Mouse (Mus musculus) midbrain, embryonic 16.5 days (tissue): Measurements from ENCODE around the gene Gm42742. TPM values are rescaled to one million over a fixed set of nuclear protein-coding genes. Genes with fewer than 3 reads are reported as not detected.

ENCODE experiments used
- ATAC-seq: fragments of 200-750 bp; cut with Nextera tagmentation; 2 replicates; pipeline ENCODE4 v1.8.0; 2017; ENCODE audit warnings: moderate TSS enrichment
- H3K27ac ChIP-seq: fragments of 300-500 bp; sonication (generic); 2 replicates; pipeline ENCODE4 v1.5.1; 2014; ENCODE audit warnings: mild to moderate bottlenecking, low read length, mixed read lengths
- H3K27me3 ChIP-seq: fragments of 300-500 bp; sonication (generic); 2 replicates; pipeline ENCODE4 v1.6.1; 2014; ENCODE audit warnings: low read depth, low read length, mixed read lengths; ENCODE audit not compliant: control insufficient read depth, insufficient read depth
- H3K36me3 ChIP-seq: fragments of 300-500 bp; sonication (generic); 2 replicates; pipeline ENCODE4 v1.6.1; 2014; ENCODE audit warnings: mild to moderate bottlenecking, low read length, moderate library complexity, mixed read lengths; ENCODE audit not compliant: control insufficient read depth, insufficient read depth
- H3K4me1 ChIP-seq: fragments of 300-500 bp; sonication (generic); 2 replicates; pipeline ENCODE4 v1.6.1; 2014; ENCODE audit warnings: mild to moderate bottlenecking, low read length, mixed read lengths; ENCODE audit not compliant: control insufficient read depth, insufficient read depth
- H3K4me2 ChIP-seq: fragments of 300-500 bp; sonication (generic); 2 replicates; pipeline ENCODE4 v1.6.1; 2014; ENCODE audit warnings: mild to moderate bottlenecking, low read length, mixed read lengths
- H3K4me3 ChIP-seq: fragments of 300-500 bp; sonication (generic); 2 replicates; pipeline ENCODE4 v1.5.1; 2014; ENCODE audit warnings: low read depth, mild to moderate bottlenecking, low read length, moderate library complexity, mixed read lengths
- H3K9ac ChIP-seq: fragments of 300-500 bp; sonication (generic); 2 replicates; pipeline ENCODE4 v1.6.1; 2014; ENCODE audit warnings: low read depth, low read length, mixed read lengths
- H3K9me3 ChIP-seq: fragments of 300-500 bp; sonication (generic); replicated peaks from 2 replicates; pipeline ENCODE4 v1.6.1; 2014; ENCODE audit warnings: mild to moderate bottlenecking, low read length, mixed read lengths; ENCODE audit not compliant: control insufficient read depth, poor library complexity, severe bottlenecking
- whole genome bisulfite sequencing: fragments of 180-500 bp; shearing (Covaris S2); extraction: QIAGEN DNeasy Blood & Tissue Kit; methylation state at CpG from one replicate; pipeline ENCODE4 v1.1.7; 2014; 5-methylcytosine and 5-hydroxymethylcytosine counted together
- polyA plus RNA-seq: library from polyadenylated mRNA; unstranded; fragments of >200 nt; fragmentation: Nextera tagmentation; extraction: Ambion mirVana; gene quantifications from 2 replicates; pipeline ENCODE4 v1.2.1, GENCODE M21; 2015

Gene Gm42742
- polyA plus RNA-seq, 1 experiment from 2014 or later: 61.5 TPM

- no peaks in the 10 kb centered on the region for H3K27me3 ChIP-seq
- no peaks in the 10 kb centered on the region for H3K4me1 ChIP-seq
- H3K36me3 ChIP-seq: no peaks in the 10 kb centered on the region
- 77% methylated on average over 4 of the region's 4 CpGs for WGBS
- no peaks in the 10 kb centered on the region for H3K9me3 ChIP-seq
- H3K4me3 ChIP-seq: no peak overlapping the region
- no peak overlapping the region for H3K9ac ChIP-seq
- no peak overlapping the region for H3K4me2 ChIP-seq
- ATAC-seq: no peak
- no peak overlapping the region for H3K27ac ChIP-seq
Observed at GRCm38 (mm10) chr7:126996449-126996848, 24.4 kb downstream of the Gm42742 start.

DNA sequence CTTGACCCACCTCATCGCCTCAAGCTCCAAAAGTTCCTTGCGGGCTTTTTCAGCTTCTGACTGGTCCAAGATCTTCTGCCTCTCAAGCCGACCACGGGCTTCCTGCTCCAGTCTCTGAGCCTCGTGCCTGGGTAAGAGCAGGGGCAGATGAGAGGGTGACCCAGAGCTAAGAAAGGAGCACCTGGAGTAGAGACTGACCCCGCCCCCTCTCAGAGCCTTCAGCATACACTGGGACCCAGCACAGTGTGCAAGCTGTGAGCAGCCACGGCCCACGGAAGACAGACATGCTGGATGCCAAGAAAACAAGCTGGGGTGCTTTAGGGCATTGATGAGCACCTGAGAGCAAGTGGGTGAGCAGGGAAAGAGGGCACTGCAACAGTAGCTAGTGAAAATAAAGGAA is 32.1 kb downstream of the Gm42742 start:
- Histone ChIP-seq H3K9ac (no peak overlapping the region), H3K9me3 (no peaks in the 10 kb centered on the region), H3K4me1 (no peaks in the 10 kb centered on the region), H3K27ac (no peak overlapping the region), H3K4me3 (no peak overlapping the region), H3K36me3 (no peaks in the 10 kb centered on the region), H3K4me2 (no peak overlapping the region), H3K27me3 (no peaks in the 10 kb centered on the region)
- 73% methylated on average over 8 of the region's 8 CpGs for WGBS
- ATAC-seq: no peak

DNA sequence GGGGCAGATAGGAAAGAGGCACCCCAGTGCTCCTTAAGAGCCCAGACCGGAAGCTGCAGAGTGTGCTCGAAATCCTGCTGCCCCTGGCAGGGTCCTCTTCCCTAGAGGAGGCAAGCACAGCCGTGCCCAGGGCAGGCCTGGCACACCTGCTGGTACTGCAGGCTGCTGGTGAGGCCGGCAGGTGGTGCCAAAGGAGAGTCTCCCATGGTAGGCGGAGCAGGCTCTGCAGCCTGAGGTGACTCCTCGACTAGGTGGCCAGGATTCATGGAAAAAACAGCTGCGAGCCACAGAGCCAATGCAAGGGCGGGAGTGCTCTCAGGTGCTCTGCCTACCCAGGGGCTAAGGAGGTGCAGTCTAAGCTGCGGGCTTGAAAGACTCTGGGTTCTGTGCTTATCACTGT is 34.6 kb downstream of the Gm42742 start:
- H3K9ac ChIP-seq: no peak overlapping the region
- no peaks in the 10 kb centered on the region for H3K4me1 ChIP-seq
- H3K9me3 ChIP-seq: no peaks in the 10 kb centered on the region
- H3K4me2 ChIP-seq: no peak overlapping the region
- no peaks in the 10 kb centered on the region for H3K36me3 ChIP-seq
- 48% methylated on average over 9 of the region's 9 CpGs for WGBS
- H3K4me3 ChIP-seq: no peak overlapping the region
- no peak for ATAC-seq
- H3K27me3 ChIP-seq: no peaks in the 10 kb centered on the region
- H3K27ac ChIP-seq: no peak overlapping the region

GRCm38 (mm10) chr7:126984667-126985444 is 36.0 kb downstream of the Gm42742 start:
- 60% methylated on average over 10 of the region's 10 CpGs for WGBS
- Histone ChIP-seq H3K9ac (no peak overlapping the region), H3K27ac (no peak overlapping the region), H3K4me1 (no peaks in the 10 kb centered on the region), H3K27me3 (no peaks in the 10 kb centered on the region), H3K4me2 (no peak overlapping the region), H3K9me3 (no peaks in the 10 kb centered on the region), H3K4me3 (no peak overlapping the region), H3K36me3 (peaks cover 7% of the 10 kb centered on the region; the same call in 1 of the 2 replicates)
- ATAC-seq: no peak

GRCm38 (mm10) chr7:126983113-126983512 is 37.8 kb downstream of the Gm42742 start:
- no peaks in the 10 kb centered on the region for H3K4me1 ChIP-seq
- no peak overlapping the region for H3K4me2 ChIP-seq
- peaks cover 14% of the 10 kb centered on the region for H3K36me3 ChIP-seq
- no peaks in the 10 kb centered on the region for H3K9me3 ChIP-seq
- 81% methylated on average over 7 of the region's 7 CpGs for WGBS
- no peak for ATAC-seq
- H3K9ac ChIP-seq: no peak overlapping the region
- no peak overlapping the region for H3K27ac ChIP-seq
- H3K27me3 ChIP-seq: no peaks in the 10 kb centered on the region
- H3K4me3 ChIP-seq: no peak overlapping the region

DNA sequence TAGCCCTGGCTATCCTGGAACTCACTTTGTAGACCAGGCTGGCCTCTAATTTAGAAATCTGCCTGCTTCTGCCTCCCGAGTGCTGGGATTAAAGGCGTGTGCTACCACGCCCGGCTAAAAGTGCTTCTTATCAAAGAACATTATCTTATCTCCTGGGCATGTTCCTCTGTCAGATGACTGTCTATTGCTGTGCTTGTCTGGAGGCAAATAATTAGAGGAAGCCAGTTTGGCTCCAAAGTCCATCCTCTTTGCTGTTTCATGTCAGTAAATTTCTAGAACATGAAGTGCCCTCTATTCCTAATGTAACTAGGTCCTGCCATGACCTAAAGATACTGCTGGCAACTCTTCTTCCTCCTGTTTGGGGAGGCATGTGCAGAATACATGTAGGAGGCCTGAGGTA is 38.8 kb downstream of the Gm42742 start:
- H3K9ac ChIP-seq: no peak overlapping the region
- no peaks in the 10 kb centered on the region for H3K9me3 ChIP-seq
- H3K4me2 ChIP-seq: no peak overlapping the region
- H3K4me1 ChIP-seq: peaks cover 5% of the 10 kb centered on the region
- no peaks in the 10 kb centered on the region for H3K27me3 ChIP-seq
- 93% methylated on average over 4 of the region's 4 CpGs for WGBS
- no peak for ATAC-seq
- peaks cover 14% of the 10 kb centered on the region for H3K36me3 ChIP-seq
- no peak overlapping the region for H3K27ac ChIP-seq
- H3K4me3 ChIP-seq: no peak overlapping the region

- Histone ChIP-seq H3K9ac (no peak overlapping the region), H3K4me3 (no peak overlapping the region), H3K4me2 (no peak overlapping the region), H3K4me1 (peaks cover 7% of the 10 kb centered on the region), H3K36me3 (peaks cover 14% of the 10 kb centered on the region), H3K27ac (no peak overlapping the region), H3K27me3 (no peaks in the 10 kb centered on the region), H3K9me3 (no peaks in the 10 kb centered on the region)
- 87% methylated on average over 2 of the region's 2 CpGs for WGBS
- no peak for ATAC-seq
Observed at GRCm38 (mm10) chr7:126981601-126982000, 39.3 kb downstream of the Gm42742 start.

GRCm38 (mm10) chr7:126978841-126979240 is 42.1 kb downstream of the Gm42742 start:
- Histone ChIP-seq H3K36me3 (peaks cover 14% of the 10 kb centered on the region), H3K27me3 (no peaks in the 10 kb centered on the region), H3K27ac (no peak overlapping the region), H3K4me3 (no peak overlapping the region), H3K9me3 (no peaks in the 10 kb centered on the region), H3K4me2 (no peak overlapping the region), H3K4me1 (peaks cover 10% of the 10 kb centered on the region), H3K9ac (no peak overlapping the region)
- 95% methylated on average over 6 of the region's 6 CpGs for WGBS
- ATAC-seq: no peak

DNA sequence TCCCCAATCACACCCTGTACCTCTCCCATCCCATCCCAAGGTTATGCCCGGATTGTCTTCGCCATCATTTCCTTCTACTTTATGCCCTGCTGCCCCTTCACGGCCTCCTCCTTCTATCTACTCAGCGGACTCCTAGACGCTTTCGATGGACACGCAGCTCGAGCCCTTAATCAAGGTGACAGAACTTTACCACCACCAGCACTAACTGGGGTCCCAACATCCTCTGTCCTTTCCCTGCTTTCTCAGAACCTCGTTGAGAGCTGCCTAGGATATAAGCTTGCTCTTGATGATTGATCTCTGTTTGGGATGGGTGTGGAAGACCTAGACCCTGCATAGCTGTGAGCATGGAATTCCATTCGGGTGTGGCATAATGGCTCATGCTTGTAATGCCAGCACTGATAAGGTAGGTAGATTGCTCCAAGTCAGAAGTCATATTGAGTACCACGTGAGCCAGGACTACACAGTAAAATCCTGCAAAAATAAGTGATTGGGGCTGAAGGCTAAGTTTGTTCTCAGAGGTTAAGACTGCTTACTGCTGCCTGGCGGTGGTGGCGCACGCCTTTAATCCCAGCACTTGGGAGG is 43.9 kb downstream of the Gm42742 start:
- H3K27me3 ChIP-seq: no peaks in the 10 kb centered on the region
- WGBS: 26% methylated on average over 14 of the region's 14 CpGs
- peak overlapping the region; percentile 95 for H3K9ac ChIP-seq
- H3K27ac ChIP-seq: peak overlapping the region; percentile 96; the same call in 1 of the 2 replicates
- no peaks in the 10 kb centered on the region for H3K9me3 ChIP-seq
- H3K4me2 ChIP-seq: peak overlapping the region; percentile 83
- H3K4me1 ChIP-seq: peaks cover 10% of the 10 kb centered on the region
- peak overlapping the region; percentile 76 for H3K4me3 ChIP-seq
- H3K36me3 ChIP-seq: peaks cover 15% of the 10 kb centered on the region
- ATAC-seq: 0 out of 2 replicates have a peak, but pooled peaks have one; percentile 0
